ENCODE assay signal across 12 mouse cellular contexts in genomic region chr11:61618571-61618970, GRCm38 (mm10). TPM values are rescaled to one million over a fixed set of nuclear protein-coding genes. Genes with fewer than 3 reads are reported as not detected.
"Had no signal": no experiment of that assay in that cellular context is flagged by ENCODE, and none has a peak within 500 bp of the region (broad histone marks: within the 10 kb centered on the region; RNA-seq: fewer than 3 reads in every experiment).

No protein-coding gene starts in this region.

- H3K4me2 ChIP-seq: limb, embryonic 13.5 days; liver, embryonic 11.5 days; liver, embryonic 15.5 days; stomach, embryonic 15.5 days had no signal

- H3K27ac ChIP-seq: kidney, embryonic 15.5 days; limb, embryonic 13.5 days; liver, embryonic 15.5 days; neural tube, embryonic 15.5 days; stomach, embryonic 15.5 days had no signal

- H3K27me3 ChIP-seq: limb, embryonic 13.5 days; neural tube, embryonic 15.5 days; stomach, embryonic 15.5 days had no signal

- H3K9ac ChIP-seq: kidney, embryonic 15.5 days; limb, embryonic 13.5 days; liver, embryonic 15.5 days; lung, embryonic 14.5 days; neural tube, embryonic 15.5 days; stomach, embryonic 15.5 days had no signal

- H3K4me3 ChIP-seq: kidney, embryonic 15.5 days; limb, embryonic 13.5 days; liver, embryonic 15.5 days; neural tube, embryonic 15.5 days; stomach, embryonic 15.5 days had no signal

- H3K36me3 ChIP-seq: kidney, embryonic 15.5 days; limb, embryonic 13.5 days; liver, embryonic 15.5 days; neural tube, embryonic 15.5 days; stomach, embryonic 15.5 days had no signal

- DNase-seq: kidney, adult 11 months; left cerebral cortex, postnatal 4 days; lung, embryonic 14.5 days; right cerebral cortex, adult 18-20 months; right cerebral cortex, postnatal 25 days had no signal

- H3K9me3 ChIP-seq: kidney, embryonic 15.5 days; limb, embryonic 13.5 days; liver, embryonic 15.5 days; neural tube, embryonic 15.5 days; stomach, embryonic 15.5 days had no signal

RNA-seq across cellular contexts. Expression of gene Epn2, which starts 39.1 kb away (rescaled TPM):
- total RNA-seq: megakaryocyte progenitor cell, adult 5-6 weeks had no signal
